Mouse (Mus musculus): Measurements from ENCODE around the gene 1700011L22Rik. TPM values are rescaled to one million over a fixed set of nuclear protein-coding genes. Genes with fewer than 3 reads are reported as not detected.

The 1700011L22Rik gene
- polyA plus RNA-seq, 1 experiment from 2014 or later = not detected

- no peak overlapping the region for H3K9ac ChIP-seq (ENCODE audit: low read depth, low read length)
- H3K4me2 ChIP-seq (ENCODE audit: low read depth, low read length) = no peak overlapping the region
- H3K9me3 ChIP-seq (ENCODE audit: control insufficient read depth, low read length) = no peaks in the 10 kb centered on the region
- DNase-seq (ENCODE audit: low spot score) (no peak), ATAC-seq (ENCODE audit: low read depth) (no peak)
- H3K27me3 ChIP-seq (replicated peaks; ENCODE audit: control insufficient read depth, insufficient read depth, low read length) = no peaks in the 10 kb centered on the region
- H3K36me3 ChIP-seq (ENCODE audit: control insufficient read depth, insufficient read depth, low read length) = peaks cover 10% of the 10 kb centered on the region; the same call in 1 of the 2 replicates
- H3K4me1 ChIP-seq (ENCODE audit: control insufficient read depth, insufficient read depth, low read length) = peaks cover 5% of the 10 kb centered on the region
- 94% methylated on average over 4 of the region's 4 CpGs for WGBS
- H3K4me3 ChIP-seq (ENCODE audit: low read depth, low read length) = no peak overlapping the region
- no peak overlapping the region for H3K27ac ChIP-seq (replicated peaks; ENCODE audit: low read depth, low read length)
These were observed 39.9 kb upstream of the 1700011L22Rik start for GRCm38 (mm10) chr8:79288250-79288649.

- H3K4me2 ChIP-seq (ENCODE audit: low read depth, low read length) = no peak overlapping the region
- no peak for DNase-seq (ENCODE audit: low spot score)
- H3K27me3 ChIP-seq (replicated peaks; ENCODE audit: control insufficient read depth, insufficient read depth, low read length) = no peaks in the 10 kb centered on the region
- no peak overlapping the region for H3K4me3 ChIP-seq (ENCODE audit: low read depth, low read length)
- H3K27ac ChIP-seq (replicated peaks; ENCODE audit: low read depth, low read length) = no peak overlapping the region
- H3K9me3 ChIP-seq (ENCODE audit: control insufficient read depth, low read length) = no peaks in the 10 kb centered on the region
- ATAC-seq (ENCODE audit: low read depth) = no peak
- H3K9ac ChIP-seq (ENCODE audit: low read depth, low read length) = no peak overlapping the region
- 76% methylated on average over 3 of the region's 3 CpGs for WGBS
- no peaks in the 10 kb centered on the region for H3K4me1 ChIP-seq (ENCODE audit: control insufficient read depth, insufficient read depth, low read length)
- peaks cover 16% of the 10 kb centered on the region; the same call in 1 of the 2 replicates for H3K36me3 ChIP-seq (ENCODE audit: control insufficient read depth, insufficient read depth, low read length)
These were observed 38.1 kb upstream of the 1700011L22Rik start for GRCm38 (mm10) chr8:79286424-79286823.

- no peak overlapping the region for H3K9ac ChIP-seq (ENCODE audit: low read depth, low read length)
- no peak overlapping the region for H3K27ac ChIP-seq (replicated peaks; ENCODE audit: low read depth, low read length)
- no peak for ATAC-seq (ENCODE audit: low read depth)
- WGBS = 93% methylated on average over 3 of the region's 3 CpGs
- H3K36me3 ChIP-seq (ENCODE audit: control insufficient read depth, insufficient read depth, low read length) = peaks cover 29% of the 10 kb centered on the region
- no peaks in the 10 kb centered on the region for H3K9me3 ChIP-seq (ENCODE audit: control insufficient read depth, low read length)
- no peak overlapping the region for H3K4me3 ChIP-seq (ENCODE audit: low read depth, low read length)
- H3K4me2 ChIP-seq (ENCODE audit: low read depth, low read length) = no peak overlapping the region
- no peaks in the 10 kb centered on the region for H3K4me1 ChIP-seq (ENCODE audit: control insufficient read depth, insufficient read depth, low read length)
- H3K27me3 ChIP-seq (replicated peaks; ENCODE audit: control insufficient read depth, insufficient read depth, low read length) = no peaks in the 10 kb centered on the region
- no peak for DNase-seq (ENCODE audit: low spot score)
These were observed 36.3 kb upstream of the 1700011L22Rik start for GRCm38 (mm10) chr8:79284626-79285025.

- Histone ChIP-seq H3K9me3 (ENCODE audit: control insufficient read depth, low read length) (no peaks in the 10 kb centered on the region), H3K27me3 (replicated peaks; ENCODE audit: control insufficient read depth, insufficient read depth, low read length) (no peaks in the 10 kb centered on the region), H3K4me3 (ENCODE audit: low read depth, low read length) (no peak overlapping the region), H3K36me3 (ENCODE audit: control insufficient read depth, insufficient read depth, low read length) (peaks cover 53% of the 10 kb centered on the region), H3K4me2 (ENCODE audit: low read depth, low read length) (no peak overlapping the region), H3K9ac (ENCODE audit: low read depth, low read length) (no peak overlapping the region), H3K4me1 (ENCODE audit: control insufficient read depth, insufficient read depth, low read length) (no peaks in the 10 kb centered on the region), H3K27ac (replicated peaks; ENCODE audit: low read depth, low read length) (no peak overlapping the region)
- DNase-seq (ENCODE audit: low spot score) (no peak), ATAC-seq (ENCODE audit: low read depth) (no peak)
- WGBS = 67% methylated on average over 6 of the region's 6 CpGs
These were observed 33.1 kb upstream of the 1700011L22Rik start for GRCm38 (mm10) chr8:79281376-79281890.

GRCm38 (mm10) chr8:79277264-79277870, 29.0 kb upstream of the 1700011L22Rik start:
- no peak for ATAC-seq (ENCODE audit: low read depth)
- Histone ChIP-seq H3K9me3 (ENCODE audit: control insufficient read depth, low read length) (no peaks in the 10 kb centered on the region), H3K4me1 (ENCODE audit: control insufficient read depth, insufficient read depth, low read length) (no peaks in the 10 kb centered on the region), H3K4me3 (ENCODE audit: low read depth, low read length) (no peak overlapping the region), H3K27ac (replicated peaks; ENCODE audit: low read depth, low read length) (no peak overlapping the region), H3K27me3 (replicated peaks; ENCODE audit: control insufficient read depth, insufficient read depth, low read length) (no peaks in the 10 kb centered on the region), H3K9ac (ENCODE audit: low read depth, low read length) (no peak overlapping the region), H3K36me3 (ENCODE audit: control insufficient read depth, insufficient read depth, low read length) (peaks cover 58% of the 10 kb centered on the region), H3K4me2 (ENCODE audit: low read depth, low read length) (no peak overlapping the region)
- WGBS = 69% methylated on average over 8 of the region's 8 CpGs
- DNase-seq (ENCODE audit: low spot score) = no peak

GRCm38 (mm10) chr8:79274940-79275339, 26.6 kb upstream of the 1700011L22Rik start:
- ATAC-seq (ENCODE audit: low read depth) (no peak), DNase-seq (ENCODE audit: low spot score) (no peak)
- peaks cover 73% of the 10 kb centered on the region for H3K36me3 ChIP-seq (ENCODE audit: control insufficient read depth, insufficient read depth, low read length)
- H3K27ac ChIP-seq (replicated peaks; ENCODE audit: low read depth, low read length) = no peak overlapping the region
- H3K4me3 ChIP-seq (ENCODE audit: low read depth, low read length) = no peak overlapping the region
- no peak overlapping the region for H3K9ac ChIP-seq (ENCODE audit: low read depth, low read length)
- no peaks in the 10 kb centered on the region for H3K4me1 ChIP-seq (ENCODE audit: control insufficient read depth, insufficient read depth, low read length)
- WGBS = 94% methylated on average over 10 of the region's 10 CpGs
- H3K27me3 ChIP-seq (replicated peaks; ENCODE audit: control insufficient read depth, insufficient read depth, low read length) = no peaks in the 10 kb centered on the region
- no peak overlapping the region for H3K4me2 ChIP-seq (ENCODE audit: low read depth, low read length)
- H3K9me3 ChIP-seq (ENCODE audit: control insufficient read depth, low read length) = no peaks in the 10 kb centered on the region

GRCm38 (mm10) chr8:79273776-79274175, 25.4 kb upstream of the 1700011L22Rik start:
- Histone ChIP-seq H3K4me2 (ENCODE audit: low read depth, low read length) (no peak overlapping the region), H3K27me3 (replicated peaks; ENCODE audit: control insufficient read depth, insufficient read depth, low read length) (no peaks in the 10 kb centered on the region), H3K4me1 (ENCODE audit: control insufficient read depth, insufficient read depth, low read length) (no peaks in the 10 kb centered on the region), H3K36me3 (ENCODE audit: control insufficient read depth, insufficient read depth, low read length) (peaks cover 72% of the 10 kb centered on the region), H3K9me3 (ENCODE audit: control insufficient read depth, low read length) (no peaks in the 10 kb centered on the region), H3K9ac (ENCODE audit: low read depth, low read length) (no peak overlapping the region), H3K4me3 (ENCODE audit: low read depth, low read length) (no peak overlapping the region), H3K27ac (replicated peaks; ENCODE audit: low read depth, low read length) (no peak overlapping the region)
- no peak for DNase-seq (ENCODE audit: low spot score)
- WGBS = 90% methylated on average over 6 of the region's 6 CpGs
- no peak for ATAC-seq (ENCODE audit: low read depth)

GRCm38 (mm10) chr8:79272676-79273075, 24.3 kb upstream of the 1700011L22Rik start:
- Histone ChIP-seq H3K4me1 (ENCODE audit: control insufficient read depth, insufficient read depth, low read length) (no peaks in the 10 kb centered on the region), H3K4me2 (ENCODE audit: low read depth, low read length) (no peak overlapping the region), H3K9ac (ENCODE audit: low read depth, low read length) (no peak overlapping the region), H3K27ac (replicated peaks; ENCODE audit: low read depth, low read length) (no peak overlapping the region), H3K4me3 (ENCODE audit: low read depth, low read length) (no peak overlapping the region), H3K9me3 (ENCODE audit: control insufficient read depth, low read length) (no peaks in the 10 kb centered on the region), H3K27me3 (replicated peaks; ENCODE audit: control insufficient read depth, insufficient read depth, low read length) (no peaks in the 10 kb centered on the region), H3K36me3 (ENCODE audit: control insufficient read depth, insufficient read depth, low read length) (peaks cover 77% of the 10 kb centered on the region)
- 79% methylated on average over 4 of the region's 4 CpGs for WGBS
- DNase-seq (ENCODE audit: low spot score) (no peak), ATAC-seq (ENCODE audit: low read depth) (no peak)

GRCm38 (mm10) chr8:79268921-79269320, 20.6 kb upstream of the 1700011L22Rik start:
- Histone ChIP-seq H3K36me3 (ENCODE audit: control insufficient read depth, insufficient read depth, low read length) (peaks cover 68% of the 10 kb centered on the region), H3K27ac (replicated peaks; ENCODE audit: low read depth, low read length) (no peak overlapping the region), H3K4me1 (ENCODE audit: control insufficient read depth, insufficient read depth, low read length) (no peaks in the 10 kb centered on the region), H3K27me3 (replicated peaks; ENCODE audit: control insufficient read depth, insufficient read depth, low read length) (no peaks in the 10 kb centered on the region), H3K9ac (ENCODE audit: low read depth, low read length) (no peak overlapping the region), H3K9me3 (ENCODE audit: control insufficient read depth, low read length) (no peaks in the 10 kb centered on the region), H3K4me3 (ENCODE audit: low read depth, low read length) (no peak overlapping the region), H3K4me2 (ENCODE audit: low read depth, low read length) (no peak overlapping the region)
- DNase-seq (ENCODE audit: low spot score) (no peak), ATAC-seq (ENCODE audit: low read depth) (no peak)
- WGBS = 94% methylated on average over 7 of the region's 7 CpGs
